Mouse (Mus musculus): Measurements from ENCODE around the gene Coq9.

- no peak for TF ChIP-seq HCFC1 (IDR thresholded peaks at IDR 0.05; ENCODE audit: low read depth, low read length)
- TF ChIP-seq TAL1 (IDR thresholded peaks at IDR 0.05; ENCODE audit: low read length): no peak
- TF ChIP-seq MYB (IDR thresholded peaks at IDR 0.05; ENCODE audit: low read depth, low read length): no peak
- no peak for TF ChIP-seq POLR2A (IDR thresholded peaks at IDR 0.05; ENCODE audit: control insufficient read depth in 1 of 2, insufficient read depth in 1 of 2, low read depth in 1 of 2, low read length in 2 of 2, poor library complexity in 1 of 2)
- TF ChIP-seq MAX (IDR thresholded peaks at IDR 0.05; ENCODE audit: low read length): no peak
- TF ChIP-seq MAZ (IDR thresholded peaks at IDR 0.05; ENCODE audit: low read depth, low read length): no peak
- no peak for TF ChIP-seq CTCF (IDR thresholded peaks at IDR 0.05 in 2 of 3, conservative IDR thresholded peaks at IDR 0.05 in 1 of 3; ENCODE audit: control insufficient read depth in 1 of 3, insufficient read depth in 1 of 3, low read depth in 2 of 3, low read length in 3 of 3, poor library complexity in 1 of 3, severe bottlenecking in 1 of 3)
- TF ChIP-seq USF1 (IDR thresholded peaks at IDR 0.05; ENCODE audit: low read depth, low read length): no peak
- TF ChIP-seq CHD1 (IDR thresholded peaks at IDR 0.05; ENCODE audit: low read depth, low read length): no peak
- no peak for TF ChIP-seq BHLHE40 (IDR thresholded peaks at IDR 0.05; ENCODE audit: borderline replicate concordance, low read depth, low read length)
Measured at GRCm38 (mm10) chr8:94875096-94875870, 37.2 kb downstream of the Coq9 start.

All from MEL (cell line).